Comparison of ENCODE assay signal across 17 mouse cellular contexts in genomic region chr10:108868136-108868535, GRCm38 (mm10).
A peak's percentile ranks its signal among the peaks of the same experiment; 100 is the strongest.
DNase-seq lines count a peak whose midpoint lies in the region; TF ChIP-seq lines count a peak whose summit lies in the region.
"Had no signal": no experiment of that assay in that cellular context is flagged by ENCODE, and none has a peak within 500 bp of the region (broad histone marks: within the 10 kb centered on the region; RNA-seq: fewer than 3 reads in every experiment).

No protein-coding gene starts in this region.

- WGBS in kidney, adult 2 months, result 79% methylated on average over 4 of the region's 4 CpGs

- no peaks in the 10 kb centered on the region for H3K27me3 ChIP-seq in kidney, adult 2 months (replicated peaks; ENCODE audit: control insufficient read depth, insufficient read depth, low read length)
- H3K27me3 ChIP-seq: forebrain, embryonic 13.5 days; hindbrain, embryonic 15.5 days; liver, embryonic 12.5 days; Patski had no signal

- no peak for TF ChIP-seq CTCF in kidney, adult 2 months (conservative IDR thresholded peaks at IDR 0.05; ENCODE audit: insufficient read depth, insufficient read length, low read depth, low read length)

- DNase-seq in gastrocnemius, adult 8-10 months (ENCODE audit: low spot score in 2 of 2), result peak; percentile 3 to 12
- DNase-seq in gastrocnemius, postnatal 25 days, result no peak
- peak; percentile 8 for DNase-seq in A20 (ENCODE audit: low read depth, low spot score)
- peak; percentile 58 to 71 for DNase-seq in cerebellum, adult 18-20 months
- DNase-seq in cerebellum, postnatal 36 days, result peak; percentile 41 to 67
- DNase-seq in right cerebral cortex, postnatal 36 days (ENCODE audit: low spot score in 2 of 2), result no peak
- no peak for DNase-seq in thymus, postnatal 14 days
- no peak for DNase-seq in kidney, adult 2 months
- DNase-seq: adrenal gland, postnatal 25 days; lung, embryonic 14.5 days; retina, postnatal 1 day had no signal

- no peaks in the 10 kb centered on the region for H3K36me3 ChIP-seq in kidney, adult 2 months (ENCODE audit: control insufficient read depth, insufficient read depth, low read length)
- H3K36me3 ChIP-seq: hindbrain, embryonic 15.5 days; liver, embryonic 12.5 days had no signal

- H3K4me3 ChIP-seq in kidney, adult 2 months (ENCODE audit: insufficient read depth, low read depth, low read length), result no peak overlapping the region
- H3K4me3 ChIP-seq: forebrain, embryonic 13.5 days; hindbrain, embryonic 15.5 days; liver, embryonic 12.5 days; myocyte had no signal

- H3K27ac ChIP-seq in kidney, adult 2 months (ENCODE audit: insufficient read depth, low read depth, low read length), result no peak overlapping the region
- H3K27ac ChIP-seq: forebrain, embryonic 13.5 days; hindbrain, embryonic 15.5 days; liver, embryonic 12.5 days; macrophage had no signal

- H3K4me1 ChIP-seq in kidney, adult 2 months (ENCODE audit: control insufficient read depth, insufficient read depth, low read length), result no peaks in the 10 kb centered on the region
- H3K4me1 ChIP-seq: liver, embryonic 12.5 days had no signal

- TF ChIP-seq POLR2A in kidney, adult 2 months (IDR thresholded peaks at IDR 0.05; ENCODE audit: low read depth, low read length), result no peak

Comparison
In these comparisons a context has a peak if more than half of its experiments do, and no peak if none do; other contexts are left out.
1. DNase-seq: peak in gastrocnemius, adult 8-10 months (2 of 2), A20 (single experiment), cerebellum, adult 18-20 months (2 of 2) and cerebellum, postnatal 36 days (2 of 2); none in gastrocnemius, postnatal 25 days (single experiment), right cerebral cortex, postnatal 36 days (0 of 2), thymus, postnatal 14 days (single experiment) and kidney, adult 2 months (single experiment).